Mouse (Mus musculus): ENCODE measurements at regions not wholly inside any gene's neighbourhood (a gene's known extent, or its start where the extent isn't known, plus 50 kb on each side); places are given as distances from the start of the nearest gene placed in this dataset.
"Not testable (repeated sequence)": the region's sequence is repeated elsewhere in the genome, so short reads cannot be mapped to it uniquely, and the experiment has no call there.

- DNase-seq, result no peak
- Histone ChIP-seq H3K4me3 (replicated peaks; ENCODE audit: extremely low read depth, low read depth, low read length) (no peak overlapping the region), H3K4me1 (ENCODE audit: control insufficient read depth, insufficient read depth, low read length) (no peaks in the 10 kb centered on the region)
- TF ChIP-seq CTCF (IDR thresholded peaks at IDR 0.05; ENCODE audit: insufficient read depth, low read length), result no peak
- no peak for TF ChIP-seq POLR2A (IDR thresholded peaks at IDR 0.05; ENCODE audit: borderline replicate concordance, extremely low read depth, low read depth, low read length)
- WGBS, result 53% methylated on average over 1 of the region's 1 CpGs
Measured at GRCm38 (mm10) chr14:96676213-96676612, 157.3 kb upstream of the Klhl1 start.

GRCm38 (mm10) chr14:96668635-96669034, 149.7 kb upstream of the Klhl1 start:
- WGBS, result 49% methylated on average over 2 of the region's 2 CpGs
- DNase-seq, result no peak
- no peak overlapping the region for H3K4me3 ChIP-seq (replicated peaks; ENCODE audit: extremely low read depth, low read depth, low read length)
- H3K4me1 ChIP-seq (ENCODE audit: control insufficient read depth, insufficient read depth, low read length), result no peaks in the 10 kb centered on the region
- TF ChIP-seq POLR2A (IDR thresholded peaks at IDR 0.05; ENCODE audit: borderline replicate concordance, extremely low read depth, low read depth, low read length) (no peak), CTCF (IDR thresholded peaks at IDR 0.05; ENCODE audit: insufficient read depth, low read length) (no peak)

GRCm38 (mm10) chr14:96656500-96656899, 137.6 kb upstream of the Klhl1 start:
- 85% methylated on average over 1 of the region's 1 CpGs for WGBS
- Histone ChIP-seq H3K4me1 (ENCODE audit: control insufficient read depth, insufficient read depth, low read length) (no peaks in the 10 kb centered on the region), H3K4me3 (replicated peaks; ENCODE audit: extremely low read depth, low read depth, low read length) (no peak overlapping the region)
- DNase-seq, result no peak
- TF ChIP-seq CTCF (IDR thresholded peaks at IDR 0.05; ENCODE audit: insufficient read depth, low read length) (no peak), POLR2A (IDR thresholded peaks at IDR 0.05; ENCODE audit: borderline replicate concordance, extremely low read depth, low read depth, low read length) (no peak)

GRCm38 (mm10) chr14:96630291-96630690, 111.4 kb upstream of the Klhl1 start:
- Histone ChIP-seq H3K4me1 (ENCODE audit: control insufficient read depth, insufficient read depth, low read length) (no peaks in the 10 kb centered on the region), H3K4me3 (replicated peaks; ENCODE audit: extremely low read depth, low read depth, low read length) (no peak overlapping the region)
- DNase-seq, result no peak
- WGBS, result 65% methylated on average over 2 of the region's 2 CpGs
- TF ChIP-seq CTCF (IDR thresholded peaks at IDR 0.05; ENCODE audit: insufficient read depth, low read length) (no peak), POLR2A (IDR thresholded peaks at IDR 0.05; ENCODE audit: borderline replicate concordance, extremely low read depth, low read depth, low read length) (no peak)

GRCm38 (mm10) chr14:96606736-96607135, 87.8 kb upstream of the Klhl1 start:
- H3K4me1 ChIP-seq (ENCODE audit: control insufficient read depth, insufficient read depth, low read length), result no peaks in the 10 kb centered on the region
- no peak overlapping the region for H3K4me3 ChIP-seq (replicated peaks; ENCODE audit: extremely low read depth, low read depth, low read length)
- DNase-seq, result no peak
- WGBS, result 75% methylated on average over 4 of the region's 4 CpGs
- TF ChIP-seq POLR2A (IDR thresholded peaks at IDR 0.05; ENCODE audit: borderline replicate concordance, extremely low read depth, low read depth, low read length) (no peak), CTCF (IDR thresholded peaks at IDR 0.05; ENCODE audit: insufficient read depth, low read length) (no peak)

- WGBS, result 56% methylated on average over 1 of the region's 1 CpGs
- DNase-seq; H3K4me3 ChIP-seq (replicated peaks; ENCODE audit: extremely low read depth, low read depth, low read length): not testable (repeated sequence)
Measured at GRCm38 (mm10) chr14:96601092-96601491, 82.2 kb upstream of the Klhl1 start.

GRCm38 (mm10) chr14:96592051-96592450, 73.1 kb upstream of the Klhl1 start:
- TF ChIP-seq CTCF (IDR thresholded peaks at IDR 0.05; ENCODE audit: insufficient read depth, low read length) (no peak), POLR2A (IDR thresholded peaks at IDR 0.05; ENCODE audit: borderline replicate concordance, extremely low read depth, low read depth, low read length) (no peak)

More at GRCm38 (mm10) chr14:96601092-96601491, 82.2 kb upstream of the Klhl1 start:
- not testable (repeated sequence) for H3K4me1 ChIP-seq (ENCODE audit: control insufficient read depth, insufficient read depth, low read length)

More at GRCm38 (mm10) chr14:96592051-96592450, 73.1 kb upstream of the Klhl1 start:
- no peaks in the 10 kb centered on the region for H3K4me1 ChIP-seq (ENCODE audit: control insufficient read depth, insufficient read depth, low read length)
- DNase-seq, result no peak
- no peak overlapping the region for H3K4me3 ChIP-seq (replicated peaks; ENCODE audit: extremely low read depth, low read depth, low read length)
